Mouse (Mus musculus) heart, embryonic 10.5 days (tissue): ENCODE results near the gene Prkca. TPM values are rescaled to one million over a fixed set of nuclear protein-coding genes. Genes with fewer than 3 reads are reported as not detected.

ENCODE experiments used
- DNase-seq: peaks from one replicate; pipeline ENCODE4 v3.0.0-alpha.2; 2017; ENCODE audit warnings: low spot score
- H3K27ac ChIP-seq: fragments of 300-500 bp; sonication (generic); 2 replicates; pipeline ENCODE4 v1.5.1; 2016; ENCODE audit warnings: mild to moderate bottlenecking
- H3K27me3 ChIP-seq: fragments of 300-500 bp; sonication (generic); 2 replicates; pipeline ENCODE4 v1.6.1; 2016; ENCODE audit warnings: mild to moderate bottlenecking; ENCODE audit not compliant: poor library complexity, insufficient read depth, severe bottlenecking
- H3K36me3 ChIP-seq: fragments of 300-500 bp; sonication (generic); 2 replicates; pipeline ENCODE4 v1.6.1; 2016; ENCODE audit warnings: mild to moderate bottlenecking, moderate library complexity
- H3K4me1 ChIP-seq: fragments of 300-500 bp; sonication (generic); 2 replicates; pipeline ENCODE4 v1.6.1; 2016; ENCODE audit warnings: mild to moderate bottlenecking
- H3K4me3 ChIP-seq: fragments of 300-500 bp; sonication (generic); 2 replicates; pipeline ENCODE4 v1.5.1; 2016; ENCODE audit warnings: mild to moderate bottlenecking, moderate library complexity
- H3K9me3 ChIP-seq: fragments of 300-500 bp; sonication (generic); 2 replicates; pipeline ENCODE4 v1.6.1; 2016; ENCODE audit warnings: mild to moderate bottlenecking, moderate library complexity
- WGBS: fragments of 180-500 bp; shearing (Covaris S2); methylation state at CpG from one replicate; pipeline ENCODE4 v1.1.7; 2016; 5-methylcytosine and 5-hydroxymethylcytosine counted together
- polyA plus RNA-seq: library from polyadenylated mRNA; unstranded; fragments of >200 nt; fragmentation: Nextera tagmentation; extraction: Ambion mirVana; gene quantifications from 2 replicates; pipeline ENCODE4 v1.2.1, GENCODE M21; 2016

Gene Prkca
- polyA plus RNA-seq, 1 experiment from 2014 or later, result 11.3 TPM

- peaks cover 28% of the 10 kb centered on the region for H3K4me1 ChIP-seq
- no peaks in the 10 kb centered on the region for H3K36me3 ChIP-seq
- H3K27me3 ChIP-seq, result no peaks in the 10 kb centered on the region
- WGBS, result 49% methylated on average over 7 of the region's 7 CpGs
- no peak for DNase-seq
- H3K27ac ChIP-seq, result no peak overlapping the region; the same call in 1 of the 2 replicates
- H3K4me3 ChIP-seq, result no peak overlapping the region
- no peaks in the 10 kb centered on the region for H3K9me3 ChIP-seq
Measured at GRCm38 (mm10) chr11:108307258-108307657, 36.5 kb downstream of the Prkca start.

GRCm38 (mm10) chr11:108303787-108304186 is 39.9 kb downstream of the Prkca start:
- DNase-seq, result no peak
- no peaks in the 10 kb centered on the region; the same call in 1 of the 2 replicates for H3K27me3 ChIP-seq
- peaks cover 22% of the 10 kb centered on the region for H3K4me1 ChIP-seq
- no peaks in the 10 kb centered on the region for H3K9me3 ChIP-seq
- H3K36me3 ChIP-seq, result no peaks in the 10 kb centered on the region
- 88% methylated on average over 4 of the region's 4 CpGs for WGBS
- no peak overlapping the region for H3K4me3 ChIP-seq
- H3K27ac ChIP-seq, result no peak overlapping the region

- Histone ChIP-seq H3K27ac (no peak overlapping the region), H3K4me1 (peaks cover 15% of the 10 kb centered on the region; the same call in 1 of the 2 replicates), H3K27me3 (no peaks in the 10 kb centered on the region; the same call in 1 of the 2 replicates), H3K36me3 (no peaks in the 10 kb centered on the region), H3K9me3 (no peaks in the 10 kb centered on the region), H3K4me3 (no peak overlapping the region)
- 79% methylated on average over 10 of the region's 10 CpGs for WGBS
- DNase-seq, result no peak
Measured at GRCm38 (mm10) chr11:108301796-108302490, 41.8 kb downstream of the Prkca start.

GRCm38 (mm10) chr11:108301036-108301435 is 42.7 kb downstream of the Prkca start:
- no peak overlapping the region for H3K4me3 ChIP-seq
- no peaks in the 10 kb centered on the region for H3K9me3 ChIP-seq
- peaks cover 14% of the 10 kb centered on the region; the same call in 1 of the 2 replicates for H3K4me1 ChIP-seq
- no peaks in the 10 kb centered on the region for H3K36me3 ChIP-seq
- no peaks in the 10 kb centered on the region; the same call in 1 of the 2 replicates for H3K27me3 ChIP-seq
- DNase-seq, result no peak
- 83% methylated on average over 6 of the region's 6 CpGs for WGBS
- H3K27ac ChIP-seq, result no peak overlapping the region

- DNase-seq, result no peak
Measured at GRCm38 (mm10) chr11:108300443-108300842, 43.3 kb downstream of the Prkca start.

GRCm38 (mm10) chr11:108299913-108300312 is 43.8 kb downstream of the Prkca start:
- Histone ChIP-seq H3K9me3 (no peaks in the 10 kb centered on the region), H3K27ac (no peak overlapping the region), H3K36me3 (no peaks in the 10 kb centered on the region), H3K27me3 (no peaks in the 10 kb centered on the region; the same call in 1 of the 2 replicates), H3K4me1 (peaks cover 14% of the 10 kb centered on the region; the same call in 1 of the 2 replicates), H3K4me3 (no peak overlapping the region)
- DNase-seq, result no peak
- 88% methylated on average over 10 of the region's 10 CpGs for WGBS

More at GRCm38 (mm10) chr11:108300443-108300842, 43.3 kb downstream of the Prkca start:
- Histone ChIP-seq H3K4me3 (no peak overlapping the region), H3K27me3 (no peaks in the 10 kb centered on the region; the same call in 1 of the 2 replicates), H3K27ac (no peak overlapping the region), H3K9me3 (no peaks in the 10 kb centered on the region), H3K4me1 (peaks cover 14% of the 10 kb centered on the region; the same call in 1 of the 2 replicates), H3K36me3 (no peaks in the 10 kb centered on the region)
- 95% methylated on average over 1 of the region's 1 CpGs for WGBS

GRCm38 (mm10) chr11:108297956-108298355 is 45.8 kb downstream of the Prkca start:
- Histone ChIP-seq H3K9me3 (no peaks in the 10 kb centered on the region), H3K27ac (no peak overlapping the region), H3K4me1 (peaks cover 14% of the 10 kb centered on the region; the same call in 1 of the 2 replicates), H3K36me3 (no peaks in the 10 kb centered on the region), H3K27me3 (no peaks in the 10 kb centered on the region; the same call in 1 of the 2 replicates), H3K4me3 (no peak overlapping the region)
- DNase-seq, result no peak
- WGBS, result 50% methylated on average over 8 of the region's 8 CpGs

- H3K27ac ChIP-seq, result no peak overlapping the region
Measured at GRCm38 (mm10) chr11:108295373-108295772, 48.4 kb downstream of the Prkca start.

GRCm38 (mm10) chr11:108294305-108294813 is 49.4 kb downstream of the Prkca start:
- 88% methylated on average over 12 of the region's 12 CpGs for WGBS
- Histone ChIP-seq H3K4me1 (peaks cover 7% of the 10 kb centered on the region; the same call in 1 of the 2 replicates), H3K27me3 (no peaks in the 10 kb centered on the region; the same call in 1 of the 2 replicates), H3K27ac (no peak overlapping the region), H3K4me3 (no peak overlapping the region), H3K9me3 (no peaks in the 10 kb centered on the region), H3K36me3 (no peaks in the 10 kb centered on the region)
- no peak for DNase-seq

More at GRCm38 (mm10) chr11:108295373-108295772, 48.4 kb downstream of the Prkca start:
- no peaks in the 10 kb centered on the region; the same call in 1 of the 2 replicates for H3K27me3 ChIP-seq
- peaks cover 14% of the 10 kb centered on the region; the same call in 1 of the 2 replicates for H3K4me1 ChIP-seq
- no peaks in the 10 kb centered on the region for H3K36me3 ChIP-seq
- no peak overlapping the region for H3K4me3 ChIP-seq
- DNase-seq, result no peak
- no peaks in the 10 kb centered on the region for H3K9me3 ChIP-seq

- Histone ChIP-seq H3K9me3 (no peaks in the 10 kb centered on the region), H3K4me1 (peaks cover 7% of the 10 kb centered on the region; the same call in 1 of the 2 replicates), H3K27ac (no peak overlapping the region), H3K27me3 (no peaks in the 10 kb centered on the region), H3K36me3 (peaks cover 2% of the 10 kb centered on the region; the same call in 1 of the 2 replicates), H3K4me3 (no peak overlapping the region)
- DNase-seq, result peak; percentile 81
- WGBS, result 69% methylated on average over 3 of the region's 3 CpGs
Measured at GRCm38 (mm10) chr11:108293843-108294242, 49.9 kb downstream of the Prkca start.

GRCm38 (mm10) chr11:108289192-108289591 is 54.5 kb downstream of the Prkca start:
- no peak overlapping the region for H3K27ac ChIP-seq
- 89% methylated on average over 5 of the region's 5 CpGs for WGBS
- no peaks in the 10 kb centered on the region for H3K27me3 ChIP-seq
- H3K4me3 ChIP-seq, result no peak overlapping the region
- no peaks in the 10 kb centered on the region for H3K9me3 ChIP-seq
- peaks cover 38% of the 10 kb centered on the region for H3K4me1 ChIP-seq
- no peak for DNase-seq
- peaks cover 5% of the 10 kb centered on the region for H3K36me3 ChIP-seq

- no peaks in the 10 kb centered on the region for H3K27me3 ChIP-seq
- peaks cover 50% of the 10 kb centered on the region for H3K4me1 ChIP-seq
- DNase-seq, result no peak
- 57% methylated on average over 2 of the region's 2 CpGs for WGBS
- H3K9me3 ChIP-seq, result no peaks in the 10 kb centered on the region
- peaks cover 5% of the 10 kb centered on the region for H3K36me3 ChIP-seq
- 0 out of 2 replicates have a peak overlapping the region, but pooled peaks have one; percentile 52 for H3K27ac ChIP-seq
- no peak overlapping the region for H3K4me3 ChIP-seq
Measured at GRCm38 (mm10) chr11:108287321-108287720, 56.4 kb downstream of the Prkca start.

GRCm38 (mm10) chr11:108285046-108285445 is 58.7 kb downstream of the Prkca start:
- no peak overlapping the region for H3K4me3 ChIP-seq
- H3K9me3 ChIP-seq, result no peaks in the 10 kb centered on the region
- H3K27me3 ChIP-seq, result no peaks in the 10 kb centered on the region
- H3K36me3 ChIP-seq, result peaks cover 5% of the 10 kb centered on the region
- peaks cover 48% of the 10 kb centered on the region for H3K4me1 ChIP-seq
- no peak for DNase-seq
- H3K27ac ChIP-seq, result no peak overlapping the region
- 66% methylated on average over 5 of the region's 5 CpGs for WGBS
